Mouse (Mus musculus) lung, adult 2 months (tissue): ENCODE measurements at regions not wholly inside any gene's neighbourhood (a gene's known extent, or its start where the extent isn't known, plus 50 kb on each side); places are given as distances from the start of the nearest gene placed in this dataset.

Source experiments
- CTCF ChIP-seq: fragments of 200-500 bp; IDR thresholded peaks from 2 replicates; pipeline ENCODE4 v1.5.1; 2011; ENCODE audit warnings: mild to moderate bottlenecking, low read length, control low read depth; ENCODE audit not compliant: insufficient read depth
- POLR2A ChIP-seq: fragments of 200-500 bp; IDR thresholded peaks from 2 replicates; pipeline ENCODE4 v1.6.1; 2011; ENCODE audit warnings: low read depth, mild to moderate bottlenecking, control low read depth, low read length, borderline replicate concordance; ENCODE audit errors: extremely low read depth

- TF ChIP-seq CTCF (peak; percentile 52), POLR2A (no peak)
Observed at GRCm38 (mm10) chr3:128337031-128337430, 440.9 kb upstream of the Fam241a start.
